Mouse (Mus musculus) lung, postnatal 0 days (tissue): Measurements from ENCODE around the gene Igf2r. TPM values are rescaled to one million over a fixed set of nuclear protein-coding genes. Genes with fewer than 3 reads are reported as not detected.
"Not testable (repeated sequence)": the region's sequence is repeated elsewhere in the genome, so short reads cannot be mapped to it uniquely, and the experiment has no call there.

ENCODE experiments used
- ATAC-seq: fragments of 200-750 bp; cut with Nextera tagmentation; 2 replicates; pipeline ENCODE4 v1.8.0; 2017; ENCODE audit warnings: moderate library complexity
- DNase-seq: peaks from one replicate; pipeline ENCODE4 v3.0.0-alpha.2; 2016; ENCODE audit warnings: low spot score
- H3K27ac ChIP-seq: fragments of 300-500 bp; sonication (generic); 2 replicates; pipeline ENCODE4 v1.5.1; 2014; ENCODE audit warnings: antibody characterized with exemption, mild to moderate bottlenecking, low read length, mixed read lengths
- H3K27me3 ChIP-seq: fragments of 300-500 bp; sonication (generic); replicated peaks from 2 replicates; pipeline ENCODE4 v1.6.1; 2014; ENCODE audit warnings: low read length, mixed read lengths; ENCODE audit not compliant: insufficient read depth
- H3K36me3 ChIP-seq: fragments of 300-500 bp; sonication (generic); 2 replicates; pipeline ENCODE4 v1.6.1; 2014; ENCODE audit warnings: low read length, mixed read lengths; ENCODE audit not compliant: insufficient read depth
- H3K4me1 ChIP-seq: fragments of 300-500 bp; sonication (generic); 2 replicates; pipeline ENCODE4 v1.6.1; 2014; ENCODE audit warnings: antibody characterized with exemption, low read depth, low read length, mixed read lengths; ENCODE audit not compliant: insufficient read depth
- H3K4me2 ChIP-seq: fragments of 300-500 bp; sonication (generic); replicated peaks from 2 replicates; pipeline ENCODE4 v1.6.1; 2014; ENCODE audit warnings: low read depth, mild to moderate bottlenecking, low read length, moderate library complexity, mixed read lengths
- H3K4me3 ChIP-seq: fragments of 300-500 bp; sonication (generic); 2 replicates; pipeline ENCODE4 v1.5.1; 2014; ENCODE audit warnings: low read depth, low read length
- H3K9ac ChIP-seq: fragments of 300-500 bp; sonication (generic); replicated peaks from 2 replicates; pipeline ENCODE4 v1.6.1; 2014; ENCODE audit warnings: low read depth, mild to moderate bottlenecking
- H3K9me3 ChIP-seq: fragments of 300-500 bp; sonication (generic); 2 replicates; pipeline ENCODE4 v1.6.1; 2016; ENCODE audit warnings: low read length, mixed read lengths
- CTCF ChIP-seq: IDR thresholded peaks from 2 replicates; pipeline ENCODE4 v1.5.1; 2016; ENCODE audit warnings: antibody characterized with exemption, mild to moderate bottlenecking
- EP300 ChIP-seq: IDR thresholded peaks from 2 replicates; pipeline ENCODE4 v1.6.1; 2016; ENCODE audit warnings: antibody characterized with exemption, mild to moderate bottlenecking, control low read depth
- WGBS: fragments of 180-500 bp; shearing (Covaris S2); extraction: QIAGEN DNeasy Blood & Tissue Kit; methylation state at CpG from one replicate; pipeline ENCODE4 v1.1.7; 2014; 5-methylcytosine and 5-hydroxymethylcytosine counted together
- polyA plus RNA-seq: library from polyadenylated mRNA; unstranded; fragments of >200 nt; fragmentation: Nextera tagmentation; extraction: Ambion mirVana; gene quantifications from 2 replicates; pipeline ENCODE4 v1.2.1, GENCODE M21; 2015

Igf2r gene
- polyA plus RNA-seq, 1 experiment from 2014 or later, result 26.7 TPM

DNA sequence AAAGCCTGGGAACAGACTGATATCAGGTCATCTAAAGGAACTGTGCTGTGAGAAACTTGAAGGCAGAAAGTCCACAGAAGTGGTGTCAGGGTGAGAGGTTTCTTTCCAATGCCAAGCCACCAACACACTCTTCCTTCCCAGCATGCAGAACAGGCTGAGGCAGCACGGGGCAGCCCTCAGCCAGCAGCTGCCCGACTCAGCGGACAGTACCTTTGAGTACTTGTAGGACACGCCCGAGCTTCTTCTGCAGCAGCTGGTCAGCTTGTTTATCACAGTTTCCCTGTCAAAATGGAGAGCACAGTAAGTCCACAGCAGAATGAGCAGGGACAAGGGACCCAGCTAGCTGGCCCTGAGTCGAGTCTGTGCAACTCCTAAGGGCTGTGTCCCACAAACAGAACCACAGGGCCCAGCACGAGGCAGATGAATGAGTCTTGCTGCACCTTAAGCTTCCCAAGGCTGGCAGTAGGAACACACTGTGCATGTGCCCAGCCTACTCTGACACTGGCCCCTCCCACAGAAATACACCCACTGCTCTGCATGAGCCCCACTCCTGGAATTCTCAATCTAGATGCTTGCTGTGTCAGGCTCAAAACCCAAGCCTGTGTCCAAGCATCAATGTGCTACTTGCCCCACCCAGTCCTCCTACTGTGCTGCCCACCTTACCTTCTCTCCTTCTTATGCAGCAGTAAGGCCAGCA, 84.4 kb downstream of the Igf2r start:
- Histone ChIP-seq H3K4me2 (no peak overlapping the region), H3K27ac (no peak overlapping the region; the same call in 1 of the 2 replicates), H3K36me3 (peaks cover 32% of the 10 kb centered on the region), H3K9me3 (no peaks in the 10 kb centered on the region), H3K9ac (no peak overlapping the region), H3K27me3 (no peaks in the 10 kb centered on the region), H3K4me3 (no peak overlapping the region), H3K4me1 (no peaks in the 10 kb centered on the region)
- WGBS, result 74% methylated on average over 7 of the region's 7 CpGs
- DNase-seq, result no peak
- no peak for ATAC-seq
- TF ChIP-seq CTCF, result no peak
- no peak for TF ChIP-seq EP300

DNA sequence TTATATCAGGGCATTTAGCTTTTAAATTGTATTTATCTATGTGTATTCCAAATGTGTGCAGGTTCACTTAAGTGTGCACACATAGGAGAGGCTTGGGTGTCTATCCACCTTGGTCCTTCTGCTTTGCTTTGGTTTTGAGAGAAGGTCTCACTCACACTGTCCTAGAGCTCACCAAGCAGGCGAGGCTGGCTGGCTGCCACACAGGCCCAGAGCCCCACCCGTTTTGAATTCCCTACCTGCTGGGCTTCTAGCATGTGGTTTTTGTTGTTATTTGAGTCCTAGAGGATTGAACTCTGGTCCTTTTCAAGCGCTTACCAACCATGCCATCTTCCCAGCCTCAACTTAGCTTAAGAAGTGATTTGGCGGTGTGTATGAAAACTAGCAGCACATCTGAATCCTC, 85.1 kb downstream of the Igf2r start:
- H3K4me2 ChIP-seq, result no peak overlapping the region
- H3K4me3 ChIP-seq, result no peak overlapping the region
- no peak overlapping the region for H3K9ac ChIP-seq
- ATAC-seq, result no peak
- H3K27ac ChIP-seq, result no peak overlapping the region
- 61% methylated on average over 4 of the region's 4 CpGs for WGBS
- peaks cover 32% of the 10 kb centered on the region for H3K36me3 ChIP-seq
- TF ChIP-seq CTCF, result no peak
- no peak for TF ChIP-seq EP300
- no peaks in the 10 kb centered on the region for H3K27me3 ChIP-seq
- no peaks in the 10 kb centered on the region for H3K4me1 ChIP-seq
- DNase-seq, result no peak
- H3K9me3 ChIP-seq, result no peaks in the 10 kb centered on the region

DNA sequence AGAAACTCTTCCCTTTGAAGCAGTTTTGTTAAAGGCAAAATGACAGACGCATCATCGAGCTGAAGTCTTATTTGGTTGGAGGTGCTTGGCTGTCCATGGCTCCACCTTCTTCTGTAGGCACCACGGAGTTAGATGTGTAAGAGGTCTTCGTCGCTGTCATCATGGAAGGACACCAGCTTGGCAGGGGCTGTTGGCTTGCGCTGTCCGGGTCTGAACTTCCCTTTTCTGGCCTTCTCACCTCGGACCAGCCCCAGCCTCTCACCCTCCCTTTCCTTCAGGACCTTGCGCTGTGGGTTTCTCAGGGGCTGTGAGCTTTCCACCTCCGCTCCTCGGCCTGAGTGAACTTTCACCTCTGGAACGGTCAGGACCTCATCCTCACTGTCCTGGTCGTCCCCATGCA, 85.9 kb downstream of the Igf2r start:
- Histone ChIP-seq H3K4me3 (no peak overlapping the region), H3K4me1 (no peaks in the 10 kb centered on the region), H3K27ac (no peak overlapping the region), H3K9ac (no peak overlapping the region), H3K4me2 (no peak overlapping the region), H3K27me3 (no peaks in the 10 kb centered on the region), H3K9me3 (no peaks in the 10 kb centered on the region), H3K36me3 (peaks cover 32% of the 10 kb centered on the region)
- TF ChIP-seq EP300, result no peak
- TF ChIP-seq CTCF, result no peak
- DNase-seq (no peak), ATAC-seq (no peak)
- 91% methylated on average over 13 of the region's 13 CpGs for WGBS

DNA sequence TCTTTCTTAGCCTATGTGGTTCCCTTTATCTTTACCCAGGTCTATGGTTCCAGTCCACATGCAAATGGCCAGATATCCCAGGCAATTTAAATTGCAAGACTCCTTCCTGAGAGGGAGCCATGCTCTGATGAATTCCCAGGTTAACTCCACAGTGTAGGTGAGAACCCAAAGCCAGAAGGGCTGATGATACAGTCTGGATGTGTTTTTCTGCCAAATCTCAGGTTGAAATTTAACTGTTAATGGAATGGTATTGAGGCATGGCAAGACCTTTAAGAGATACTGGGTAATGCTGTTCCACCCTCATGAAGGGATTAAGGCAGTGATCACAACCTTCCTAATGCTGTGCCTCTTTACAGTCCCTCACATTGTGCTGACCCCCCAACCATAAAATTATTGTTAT, 91.2 kb downstream of the Igf2r start:
- Histone ChIP-seq H3K36me3 (peaks cover 4% of the 10 kb centered on the region; the same call in 1 of the 2 replicates), H3K9ac (no peak overlapping the region), H3K4me3 (no peak overlapping the region), H3K27ac (no peak overlapping the region), H3K27me3 (no peaks in the 10 kb centered on the region), H3K4me2 (no peak overlapping the region), H3K9me3 (no peaks in the 10 kb centered on the region), H3K4me1 (no peaks in the 10 kb centered on the region)
- TF ChIP-seq EP300, result no peak
- ATAC-seq (no peak), DNase-seq (no peak)

DNA sequence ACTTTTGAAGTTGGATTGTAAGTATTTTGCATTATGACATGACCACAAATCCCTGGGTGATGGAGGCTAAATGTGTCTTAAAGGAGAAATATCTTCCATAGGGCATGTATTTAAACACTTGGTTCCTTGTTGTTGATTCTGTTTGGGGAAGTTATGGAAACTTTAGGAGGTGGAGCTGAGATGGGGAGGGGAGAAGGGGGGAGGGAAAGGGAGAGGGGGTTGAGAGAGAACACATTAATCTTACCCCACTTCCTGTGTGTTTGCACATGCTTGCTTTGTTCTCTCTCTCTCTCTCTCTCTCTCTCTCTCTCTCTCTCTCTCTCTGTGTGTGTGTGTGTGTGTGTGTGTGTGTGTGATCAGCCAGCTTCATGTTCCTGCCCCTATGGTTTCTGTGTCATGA, 92.3 kb downstream of the Igf2r start:
- Histone ChIP-seq H3K27me3 (no peaks in the 10 kb centered on the region), H3K9ac (no peak overlapping the region), H3K4me3 (no peak overlapping the region), H3K27ac (no peak overlapping the region), H3K4me2 (no peak overlapping the region), H3K4me1 (no peaks in the 10 kb centered on the region), H3K9me3 (no peaks in the 10 kb centered on the region), H3K36me3 (no peaks in the 10 kb centered on the region)
- DNase-seq (no peak), ATAC-seq (no peak)
- TF ChIP-seq CTCF (no peak), EP300 (no peak)

DNA sequence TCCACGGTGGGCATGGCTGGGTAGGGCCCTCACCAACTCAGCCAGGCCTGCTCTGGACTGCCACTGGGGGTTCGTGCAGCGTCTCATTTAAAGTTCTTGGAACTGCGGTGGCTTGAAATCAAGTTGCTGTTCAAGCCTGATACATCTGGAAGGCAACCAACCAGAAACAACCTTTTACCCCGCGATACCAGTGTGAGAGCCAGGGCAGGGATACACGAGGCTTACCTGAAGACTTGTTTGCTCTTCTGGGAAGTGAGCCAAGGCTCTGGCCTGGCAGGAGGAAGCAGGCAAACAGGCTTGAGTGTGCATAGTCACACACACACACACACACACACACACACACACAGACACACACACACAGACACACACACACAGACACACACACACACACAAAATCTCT, 93.8 kb downstream of the Igf2r start, which contains the start of gene Slc22a1:
Slc22a1 (minus strand) TSS at position 184 of the 400 bp plus-strand sequence.
- Histone ChIP-seq H3K27ac (no peak within 1 kb of the TSS), H3K9ac (no peak within 1 kb of the TSS), H3K9me3 (no peaks in the 10 kb centered on the region), H3K4me1 (no peaks in the 10 kb centered on the region), H3K36me3 (no peaks in the 10 kb centered on the region), H3K27me3 (no peaks in the 10 kb centered on the region), H3K4me2 (no peak within 1 kb of the TSS), H3K4me3 (no peak within 1 kb of the TSS)
- peak; percentile 81 for DNase-seq
- ATAC-seq, result peak; percentile 84
- 40% methylated on average over 7 of the region's 7 CpGs for WGBS
- TF ChIP-seq CTCF (no peak), EP300 (no peak)

DNA sequence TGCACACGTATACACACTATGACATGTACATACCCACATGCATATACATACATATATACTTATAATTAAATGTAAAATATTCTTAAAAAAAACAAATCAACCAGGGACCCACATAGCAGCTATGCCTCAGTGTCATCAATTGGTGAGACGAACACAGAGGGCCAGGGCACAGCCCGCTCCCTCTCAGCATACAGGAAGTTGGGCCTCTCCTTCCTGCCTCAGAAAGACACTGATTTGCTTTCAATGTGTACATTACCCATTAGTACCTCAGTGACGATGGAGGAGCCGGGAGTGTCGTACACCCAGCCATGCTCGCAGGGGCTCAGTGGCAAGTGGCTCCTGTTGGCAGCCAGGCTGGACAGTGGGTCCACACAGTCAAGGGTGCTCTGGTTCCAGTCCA, 94.5 kb downstream of the Igf2r start:
- H3K27me3 ChIP-seq, H3K36me3 ChIP-seq, DNase-seq, H3K4me1 ChIP-seq, H3K27ac ChIP-seq, H3K9ac ChIP-seq, H3K4me2 ChIP-seq, H3K4me3 ChIP-seq, H3K9me3 ChIP-seq: not testable (repeated sequence)
- ATAC-seq, result peak; percentile 20; the same call in 1 of the 2 replicates
- 69% methylated on average over 7 of the region's 7 CpGs for WGBS
